ENCODE assay signal across 12 mouse cellular contexts in the genomic region with DNA sequence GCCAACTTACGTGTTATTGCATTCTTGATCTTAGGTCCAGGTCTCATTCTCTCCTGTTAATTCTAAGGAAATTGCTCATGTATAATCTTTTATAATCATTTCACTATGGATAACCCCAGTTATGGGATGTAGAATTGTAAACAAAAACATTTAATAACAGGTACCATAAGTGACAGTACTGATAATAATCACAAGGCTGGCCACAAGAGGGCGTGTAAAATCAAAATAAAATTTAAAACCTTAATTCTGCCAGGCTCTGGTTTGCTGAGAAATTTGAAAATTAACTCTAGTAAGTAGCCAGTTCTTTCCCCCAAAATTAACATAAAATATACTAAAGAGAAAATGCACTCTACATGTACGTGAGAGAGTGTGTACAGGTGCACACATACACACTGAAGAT. TPM values are rescaled to one million over a fixed set of nuclear protein-coding genes. Genes with fewer than 3 reads are reported as not detected.
DNase-seq lines count a peak whose midpoint lies in the region; ATAC-seq and TF ChIP-seq lines count a peak whose summit lies in the region.
"Had no signal": no experiment of that assay in that cellular context is flagged by ENCODE, and none has a peak within 500 bp of the region (broad histone marks: within the 10 kb centered on the region; RNA-seq: fewer than 3 reads in every experiment).

No protein-coding gene starts in this region.

- H3K4me2 ChIP-seq in kidney, postnatal 0 days (ENCODE audit: low read length), result no peak overlapping the region
- H3K4me2 ChIP-seq in kidney, embryonic 16.5 days (replicated peaks; ENCODE audit: low read depth, low read length), result no peak overlapping the region
- no peak overlapping the region for H3K4me2 ChIP-seq in midbrain, embryonic 15.5 days
- H3K4me2 ChIP-seq in midbrain, embryonic 13.5 days (replicated peaks), result no peak overlapping the region
- H3K4me2 ChIP-seq: heart, embryonic 12.5 days; liver, embryonic 11.5 days had no signal

- no peaks in the 10 kb centered on the region for H3K4me1 ChIP-seq in kidney, postnatal 0 days (replicated peaks; ENCODE audit: insufficient read depth, low read length)
- no peaks in the 10 kb centered on the region for H3K4me1 ChIP-seq in kidney, embryonic 16.5 days (ENCODE audit: insufficient read depth, low read length)
- no peaks in the 10 kb centered on the region for H3K4me1 ChIP-seq in midbrain, embryonic 15.5 days
- no peaks in the 10 kb centered on the region for H3K4me1 ChIP-seq in midbrain, embryonic 13.5 days (replicated peaks)

- no peaks in the 10 kb centered on the region for H3K36me3 ChIP-seq in kidney, postnatal 0 days (ENCODE audit: insufficient read depth, low read length)
- 0 out of 2 replicates have a peak, but pooled peaks cover 6% of the 10 kb centered on the region for H3K36me3 ChIP-seq in kidney, embryonic 16.5 days (ENCODE audit: insufficient read depth, low read length)
- no peaks in the 10 kb centered on the region for H3K36me3 ChIP-seq in midbrain, embryonic 15.5 days (replicated peaks)
- H3K36me3 ChIP-seq in midbrain, embryonic 13.5 days, result no peaks in the 10 kb centered on the region

- DNase-seq in cerebellum, adult 8-10 months, result peak; percentile 14
- no peak for DNase-seq in cerebellum, adult 9-11 months
- peak; percentile 50 for DNase-seq in kidney, postnatal 0 days (ENCODE audit: low spot score)
- DNase-seq in retina, postnatal 1 day, result peak; percentile 37
- DNase-seq in yolk sac, embryonic 10.5 days (ENCODE audit: low spot score), result no peak

- no peak overlapping the region for H3K4me3 ChIP-seq in kidney, postnatal 0 days (replicated peaks; ENCODE audit: low read depth, low read length)
- no peak overlapping the region for H3K4me3 ChIP-seq in kidney, embryonic 16.5 days (ENCODE audit: low read length)
- H3K4me3 ChIP-seq in midbrain, embryonic 15.5 days, result no peak overlapping the region
- H3K4me3 ChIP-seq in midbrain, embryonic 13.5 days (replicated peaks), result no peak overlapping the region
- H3K4me3 ChIP-seq: heart, embryonic 12.5 days had no signal

- no peaks in the 10 kb centered on the region for H3K9me3 ChIP-seq in kidney, postnatal 0 days (replicated peaks; ENCODE audit: low read length)
- H3K9me3 ChIP-seq in kidney, embryonic 16.5 days (ENCODE audit: low read length), result no peaks in the 10 kb centered on the region
- no peaks in the 10 kb centered on the region for H3K9me3 ChIP-seq in midbrain, embryonic 15.5 days
- no peaks in the 10 kb centered on the region for H3K9me3 ChIP-seq in midbrain, embryonic 13.5 days
- H3K9me3 ChIP-seq: heart, embryonic 12.5 days had no signal

- peak; percentile 68 for TF ChIP-seq CTCF in kidney, postnatal 0 days (IDR thresholded peaks at IDR 0.05; ENCODE audit: low read depth)

- WGBS in kidney, postnatal 0 days, result 66% methylated on average over 3 of the region's 3 CpGs
- WGBS in kidney, embryonic 16.5 days, result 69% methylated on average over 3 of the region's 3 CpGs
- WGBS in midbrain, embryonic 15.5 days, result 66% methylated on average over 3 of the region's 3 CpGs
- WGBS in midbrain, embryonic 13.5 days, result 66% methylated on average over 3 of the region's 3 CpGs

- no peak for ATAC-seq in kidney, postnatal 0 days (replicated peaks; ENCODE audit: low FRiP score, low read depth)
- no peak for ATAC-seq in kidney, embryonic 16.5 days (ENCODE audit: low FRiP score, low TSS enrichment)
- peak; percentile 24; the same call in 1 of the 2 replicates for ATAC-seq in midbrain, embryonic 15.5 days (replicated peaks)
- ATAC-seq in midbrain, embryonic 13.5 days, result no peak
- ATAC-seq: intestine, embryonic 16.5 days had no signal

- no peaks in the 10 kb centered on the region for H3K27me3 ChIP-seq in kidney, postnatal 0 days (ENCODE audit: insufficient read depth, low read length)
- H3K27me3 ChIP-seq in kidney, embryonic 16.5 days (ENCODE audit: insufficient read depth, low read length), result no peaks in the 10 kb centered on the region
- H3K27me3 ChIP-seq in midbrain, embryonic 15.5 days (replicated peaks), result no peaks in the 10 kb centered on the region; the same call in 1 of the 2 replicates
- no peaks in the 10 kb centered on the region for H3K27me3 ChIP-seq in midbrain, embryonic 13.5 days
- H3K27me3 ChIP-seq: heart, embryonic 12.5 days had no signal

- H3K27ac ChIP-seq in kidney, postnatal 0 days, result no peak overlapping the region
- no peak overlapping the region for H3K27ac ChIP-seq in kidney, embryonic 16.5 days (ENCODE audit: low read length)
- H3K27ac ChIP-seq in midbrain, embryonic 15.5 days, result no peak overlapping the region
- no peak overlapping the region for H3K27ac ChIP-seq in midbrain, embryonic 13.5 days

- no peak overlapping the region for H3K9ac ChIP-seq in kidney, postnatal 0 days (ENCODE audit: low read depth, low read length)
- H3K9ac ChIP-seq in kidney, embryonic 16.5 days (replicated peaks; ENCODE audit: low read length), result no peak overlapping the region
- no peak overlapping the region for H3K9ac ChIP-seq in midbrain, embryonic 15.5 days
- H3K9ac ChIP-seq in midbrain, embryonic 13.5 days (replicated peaks), result no peak overlapping the region
- H3K9ac ChIP-seq: heart, embryonic 12.5 days had no signal

RNA-seq across cellular contexts. Expression of a gene that starts 16.7 kb away (rescaled TPM):
- 63.4 and 63.7 TPM in 2 replicates for polyA plus RNA-seq in kidney, postnatal 0 days (2015; fragmentation: Nextera tagmentation; extraction: Ambion mirVana)
- 46.1 and 49.1 TPM in 2 replicates for polyA plus RNA-seq in kidney, embryonic 16.5 days (2015; fragmentation: Nextera tagmentation; extraction: Ambion mirVana)
- polyA plus RNA-seq in midbrain, embryonic 15.5 days (2015; fragmentation: Nextera tagmentation; extraction: Ambion mirVana), result 34.8 and 37.5 TPM in 2 replicates
- 28.5 and 31.9 TPM in 2 replicates for polyA plus RNA-seq in midbrain, embryonic 13.5 days (2015; fragmentation: Nextera tagmentation; extraction: Ambion mirVana)

RNA-seq across cellular contexts. Expression of a gene that starts 16.9 kb away (rescaled TPM):
- polyA plus RNA-seq in kidney, postnatal 0 days (2015; fragmentation: Nextera tagmentation; extraction: Ambion mirVana), result 0.21 and 0.29 TPM in 2 replicates
- 0.24 TPM in 1 of 2 replicates, not detected in the other for polyA plus RNA-seq in kidney, embryonic 16.5 days (2015; fragmentation: Nextera tagmentation; extraction: Ambion mirVana)
- polyA plus RNA-seq in midbrain, embryonic 15.5 days (2015; fragmentation: Nextera tagmentation; extraction: Ambion mirVana), result 0.14 TPM in 1 of 2 replicates, not detected in the other
- 0.15 and 0.17 TPM in 2 replicates for polyA plus RNA-seq in midbrain, embryonic 13.5 days (2015; fragmentation: Nextera tagmentation; extraction: Ambion mirVana)
- polyA plus RNA-seq: C2C12 had no signal

RNA-seq across cellular contexts. Expression of a gene that starts 47.3 kb away (rescaled TPM):
- not detected in 2 replicates for polyA plus RNA-seq in kidney, postnatal 0 days (2015; fragmentation: Nextera tagmentation; extraction: Ambion mirVana)
- polyA plus RNA-seq in kidney, embryonic 16.5 days (2015; fragmentation: Nextera tagmentation; extraction: Ambion mirVana), result not detected in 2 replicates
- 4.1 and 4.2 TPM in 2 replicates for polyA plus RNA-seq in midbrain, embryonic 15.5 days (2015; fragmentation: Nextera tagmentation; extraction: Ambion mirVana)
- 6.9 and 8.1 TPM in 2 replicates for polyA plus RNA-seq in midbrain, embryonic 13.5 days (2015; fragmentation: Nextera tagmentation; extraction: Ambion mirVana)
- polyA plus RNA-seq: C2C12; intestine, embryonic 16.5 days had no signal

Comparison
In these comparisons a context has a peak if more than half of its experiments do, and no peak if none do; other contexts are left out.
1. DNase-seq: peak in cerebellum, adult 8-10 months (single experiment), kidney, postnatal 0 days (single experiment) and retina, postnatal 1 day (single experiment); none in cerebellum, adult 9-11 months (single experiment) and yolk sac, embryonic 10.5 days (single experiment).